Mouse (Mus musculus) adrenal gland, adult 8-10 months (tissue): ENCODE data around the gene Gm34653. TPM values are rescaled to one million over a fixed set of nuclear protein-coding genes. Genes with fewer than 3 reads are reported as not detected.
A peak's percentile ranks its signal among the peaks of the same experiment; 100 is the strongest.
"Not testable (repeated sequence)": the region's sequence is repeated elsewhere in the genome, so short reads cannot be mapped to it uniquely, and the experiment has no call there.

Experiments
- DNase-seq: peaks from one replicate; pipeline ENCODE4 v3.0.0; 2022
- total RNA-seq, 4 experiments: library from RNA; stranded (reverse); gene quantifications; 2 replicates each; pipeline ENCODE4 v1.2.4; 2022

Gm34653 gene
- total RNA-seq, result under 1 TPM in 1 of 4 experiments, not detected in 3; 0.16 TPM

DNA sequence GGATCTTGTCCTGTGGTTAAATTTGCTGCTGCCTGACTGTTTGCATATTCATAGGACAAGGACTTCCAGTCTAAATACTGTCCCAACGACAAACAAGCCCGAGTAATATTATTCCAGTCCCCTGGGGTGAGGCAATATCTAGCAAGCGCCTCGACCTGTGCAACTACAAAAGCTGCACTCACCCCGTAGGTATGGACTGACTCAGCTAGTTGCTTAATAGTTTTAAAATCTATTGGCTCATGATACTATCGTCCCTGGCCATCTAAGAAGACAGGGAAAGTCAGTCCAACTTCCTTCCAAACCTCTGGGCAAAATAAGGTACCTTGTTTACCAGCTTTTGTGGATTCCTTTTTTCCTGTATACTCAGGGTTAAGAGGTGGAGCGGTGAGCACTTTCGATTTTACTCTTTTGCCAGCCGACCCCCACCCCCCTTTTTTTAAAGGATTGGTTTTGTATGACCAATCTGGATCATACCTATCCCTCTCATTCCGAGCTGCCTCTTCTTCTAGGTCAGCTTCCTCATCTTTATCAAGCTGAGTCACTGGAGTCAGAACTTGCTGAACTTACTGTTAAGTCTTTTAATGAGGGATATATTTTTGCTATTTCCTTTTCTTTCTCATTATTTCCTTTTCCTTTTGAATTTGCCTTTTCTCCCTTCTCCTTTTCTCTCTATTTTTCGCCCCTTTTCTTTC lies at the start of gene Gm34653:
TSS of gene Gm34653 (plus strand) at position 242 of the 692 bp plus-strand sequence.
- not testable (repeated sequence) for DNase-seq

DNA sequence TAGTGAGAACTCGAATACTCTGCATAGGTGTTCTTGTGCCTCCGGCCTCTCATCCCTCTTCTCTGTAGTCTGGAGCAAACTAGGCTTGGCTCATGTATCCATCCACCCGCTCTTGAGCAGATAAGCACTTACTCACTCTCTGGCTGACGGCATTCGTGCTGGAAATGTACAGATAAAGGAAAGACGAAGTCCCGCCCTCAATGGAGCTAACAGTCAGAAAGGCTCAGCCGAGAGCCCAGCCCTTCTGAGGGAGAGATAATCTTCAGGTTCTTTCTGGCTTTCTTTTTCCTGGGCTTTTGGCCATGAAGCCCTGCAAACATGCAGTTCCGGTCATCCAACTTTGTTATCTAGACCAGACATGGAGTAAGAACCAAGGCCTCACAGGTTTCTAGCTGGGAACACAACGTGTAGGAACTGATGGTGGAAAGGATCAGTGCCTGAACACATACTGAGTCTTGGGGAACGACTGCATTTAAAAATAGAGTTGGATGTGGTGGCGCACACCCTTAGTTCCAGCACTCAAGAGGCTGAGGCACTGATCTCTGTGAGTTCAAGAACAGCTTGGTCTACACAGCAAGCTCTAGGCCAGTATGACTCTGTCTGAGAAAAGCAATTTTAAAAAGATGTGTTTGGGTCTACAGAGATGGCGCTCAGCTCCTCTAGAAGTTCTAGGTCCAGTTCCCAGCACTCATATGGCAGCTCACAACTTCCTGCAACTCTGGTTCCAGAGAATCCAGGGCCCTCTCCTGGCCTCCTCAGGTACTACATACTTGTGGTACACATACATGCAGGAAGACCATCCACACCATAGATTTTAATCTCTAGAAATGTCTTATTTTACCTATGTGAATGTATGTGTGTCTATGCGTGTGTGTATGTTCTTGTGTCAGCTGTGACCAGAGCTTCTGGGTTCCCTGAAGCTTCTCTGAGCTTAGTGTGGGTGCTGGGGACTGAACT lies 49.5 kb upstream of the Gm34653 start:
- DNase-seq, result no peak

DNA sequence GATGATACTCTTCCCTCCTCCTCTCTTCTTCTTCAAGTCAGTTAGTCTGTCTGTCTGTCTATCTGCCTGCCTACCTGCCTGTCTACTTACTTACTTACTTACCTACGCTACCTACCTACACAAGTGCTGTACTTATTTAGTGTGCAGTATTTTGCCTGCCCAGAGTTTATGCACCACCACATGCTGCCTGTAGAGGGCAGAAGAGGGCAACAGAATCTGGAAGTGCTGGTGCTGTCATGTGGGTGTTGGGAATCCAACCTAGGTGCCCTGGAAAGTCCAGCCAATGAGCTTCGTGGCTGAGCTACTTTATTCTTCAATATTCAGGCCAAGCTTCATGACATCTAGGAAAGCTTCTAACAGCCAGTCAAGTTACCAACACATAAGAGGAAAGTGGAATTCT lies 48.7 kb upstream of the Gm34653 start:
- DNase-seq, result no peak

- no peak for DNase-seq
Observed at GRCm38 (mm10) chr2:34790282-34790681, 42.5 kb upstream of the Gm34653 start.

DNA sequence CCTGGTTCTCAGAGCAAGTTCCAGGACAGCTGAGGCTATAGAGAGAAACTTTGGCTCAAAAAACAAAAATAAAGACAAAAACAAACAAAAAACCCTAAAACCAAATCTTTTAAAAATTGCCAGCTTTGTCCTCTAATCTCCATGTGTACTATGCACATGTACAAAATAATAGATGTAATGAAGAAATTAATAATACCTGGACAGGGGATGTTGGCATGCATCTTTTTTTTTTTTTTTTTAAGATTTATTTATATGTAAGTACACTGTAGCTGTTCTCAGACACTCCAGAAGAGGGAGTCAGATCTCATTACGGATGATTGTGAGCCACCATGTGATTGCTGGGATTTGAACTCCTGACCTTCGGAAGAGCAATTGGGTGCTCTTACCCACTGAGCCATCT lies 40.3 kb upstream of the Gm34653 start:
- DNase-seq, result not testable (repeated sequence)

GRCm38 (mm10) chr2:34794511-34794910 lies 38.3 kb upstream of the Gm34653 start:
- DNase-seq, result no peak

GRCm38 (mm10) chr2:34795426-34795825 lies 37.4 kb upstream of the Gm34653 start:
- no peak for DNase-seq

- peak; percentile 84 for DNase-seq
Observed at GRCm38 (mm10) chr2:34799357-34800256, 33.2 kb upstream of the Gm34653 start, which contains the start of gene Rabepk. Rabepk (minus strand) TSS chr2:34799912.

DNA sequence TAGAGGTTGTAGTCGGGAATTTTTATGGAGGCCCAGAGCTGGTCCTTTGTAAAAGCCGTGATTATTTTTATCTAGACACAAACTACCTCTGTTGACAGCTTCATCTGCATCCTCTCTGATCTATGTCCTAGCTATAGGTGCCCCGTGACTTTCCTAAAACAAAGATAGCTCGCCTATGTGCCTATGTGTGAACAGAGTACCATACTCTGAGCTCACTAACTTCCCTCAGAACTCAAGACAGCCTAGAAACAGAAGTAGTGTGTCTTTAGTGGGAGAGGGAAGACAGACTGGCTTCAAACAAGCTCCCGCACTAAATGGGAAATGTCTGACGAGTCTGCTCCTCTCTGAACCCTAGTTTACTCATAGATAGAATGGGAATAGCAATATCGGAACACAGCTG lies 32.4 kb upstream of the Gm34653 start:
- DNase-seq, result no peak

GRCm38 (mm10) chr2:34801516-34802482 lies 31.0 kb upstream of the Gm34653 start:
- peak; percentile 97 for DNase-seq

DNA sequence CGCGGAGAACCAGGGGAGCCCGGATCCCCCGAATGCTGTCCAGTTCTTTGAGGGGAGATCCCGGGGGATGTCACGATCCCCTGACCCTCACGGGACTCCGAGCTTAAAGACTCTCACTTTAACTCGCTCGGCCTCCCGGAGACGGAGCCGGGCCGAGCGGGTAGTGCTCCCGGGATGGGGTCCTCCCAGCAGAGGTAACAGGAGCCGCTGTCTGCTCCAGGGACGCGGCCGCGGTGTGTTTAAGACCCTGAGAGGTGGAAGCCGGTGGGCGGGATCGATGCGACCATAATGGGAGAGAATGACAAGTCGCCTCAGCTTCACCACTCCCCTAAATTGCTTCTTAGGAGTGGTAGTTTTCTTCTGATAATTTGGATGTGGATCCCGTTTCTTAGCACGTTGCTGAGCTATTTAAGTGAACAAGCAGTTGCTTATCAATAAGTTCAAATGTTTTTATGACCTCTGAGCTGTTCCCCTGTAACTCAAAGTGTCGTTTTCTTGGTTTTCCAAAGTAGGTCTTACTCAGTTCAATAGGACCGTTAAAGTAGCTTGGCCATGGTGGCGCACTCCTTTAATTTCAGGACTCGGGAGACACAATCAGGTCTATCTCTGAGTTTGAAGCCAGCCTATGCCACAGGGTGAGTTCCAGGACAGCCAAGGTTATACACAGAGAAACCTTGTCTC lies 30.1 kb upstream of the Gm34653 start:
- DNase-seq, result peak; percentile 45

GRCm38 (mm10) chr2:34803746-34804145 lies 29.1 kb upstream of the Gm34653 start:
- DNase-seq, result no peak

DNA sequence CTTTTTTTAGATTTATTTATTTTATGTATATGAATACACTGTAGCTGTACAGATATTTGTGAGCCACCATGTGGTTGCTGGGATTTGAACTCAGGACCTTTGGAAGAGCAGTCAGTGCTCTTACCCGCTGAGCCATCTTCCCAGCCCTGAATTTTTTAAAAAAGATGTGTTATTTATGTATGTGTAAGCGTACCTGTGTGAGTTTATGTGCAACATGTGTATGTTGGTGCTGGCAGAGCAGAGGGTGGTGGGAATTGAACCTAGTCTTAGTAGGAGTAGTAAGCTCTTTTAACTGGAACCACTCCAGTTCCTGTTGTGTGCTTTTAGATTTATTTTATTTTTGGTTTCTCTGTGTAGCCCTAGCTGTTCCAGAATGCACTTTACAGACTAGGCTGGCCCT lies 28.6 kb upstream of the Gm34653 start:
- no peak for DNase-seq

GRCm38 (mm10) chr2:34804815-34805214 lies 28.0 kb upstream of the Gm34653 start:
- no peak for DNase-seq

- no peak for DNase-seq
Observed at GRCm38 (mm10) chr2:34805364-34805950, 27.4 kb upstream of the Gm34653 start.

GRCm38 (mm10) chr2:34808057-34808456 lies 24.8 kb upstream of the Gm34653 start:
- DNase-seq, result no peak

DNA sequence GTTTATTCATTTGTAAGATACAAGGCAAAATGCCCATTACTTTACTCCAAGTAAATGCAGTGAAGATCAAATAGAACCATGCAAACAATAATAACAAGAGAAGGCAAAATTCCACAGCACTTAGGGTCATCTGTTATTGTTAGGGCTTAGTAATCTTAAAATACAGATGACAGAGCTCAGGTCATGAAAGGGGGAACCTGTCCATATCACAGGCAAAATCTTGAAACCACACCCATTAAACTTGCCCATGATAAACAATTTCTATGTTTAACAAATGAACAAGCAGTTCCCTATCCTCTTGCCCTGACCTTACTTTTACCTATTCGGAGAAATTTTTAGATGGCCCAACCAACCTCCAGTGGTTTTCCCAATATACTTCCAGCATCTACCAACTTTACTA lies 23.2 kb upstream of the Gm34653 start:
- no peak for DNase-seq

GRCm38 (mm10) chr2:34810775-34811174 lies 22.0 kb upstream of the Gm34653 start:
- no peak for DNase-seq

DNA sequence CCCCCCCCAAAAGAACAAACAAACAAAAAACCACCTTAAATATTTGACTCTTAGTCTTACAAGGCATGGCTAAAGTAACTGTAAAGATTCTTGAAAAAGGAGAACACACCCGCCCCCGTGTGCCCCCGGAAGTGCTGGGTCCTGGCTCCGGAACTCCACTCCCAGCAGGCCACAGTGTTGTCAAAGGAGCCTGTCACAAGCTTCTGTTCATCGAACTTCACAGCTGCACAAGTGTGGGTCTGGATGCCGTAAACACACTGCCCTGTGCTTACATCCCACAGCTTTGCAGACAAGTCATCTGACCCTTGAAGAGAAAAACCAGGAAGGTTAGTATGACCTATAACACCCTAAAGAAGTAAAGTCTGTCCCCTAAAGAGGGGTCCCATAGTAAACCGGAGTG lies 20.1 kb upstream of the Gm34653 start:
- DNase-seq, result no peak

DNA sequence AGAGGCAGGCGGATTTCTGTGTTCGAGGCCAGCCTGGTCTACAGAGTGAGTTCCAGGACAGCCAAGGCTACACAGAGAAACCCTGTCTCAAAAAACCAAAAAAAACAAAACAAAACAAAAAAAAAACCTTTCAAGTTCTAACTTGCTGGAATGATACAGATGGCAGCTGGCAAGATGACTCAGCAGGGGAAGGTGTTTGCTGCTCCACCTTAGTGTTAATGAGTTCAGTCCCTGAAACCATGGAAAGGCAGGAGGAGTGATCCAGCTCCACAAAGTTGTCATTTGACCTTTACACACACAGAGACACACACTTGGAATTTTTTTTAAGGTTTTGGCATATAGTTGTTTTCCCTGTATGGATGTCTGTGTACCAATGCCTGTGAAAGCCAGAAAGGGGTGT lies 16.9 kb upstream of the Gm34653 start:
- not testable (repeated sequence) for DNase-seq
